Mouse (Mus musculus) left cerebral cortex, adult 8-10 months (tissue): ENCODE measurements around the gene Fads1. TPM values are rescaled to one million over a fixed set of nuclear protein-coding genes. Genes with fewer than 3 reads are reported as not detected.

Experiments
- DNase-seq, 2 experiments: peaks; one replicate each; pipeline ENCODE4 v3.0.0; 2022; ENCODE audit warnings: low spot score in 2 of 2
- total RNA-seq, 4 experiments: library from RNA; stranded (reverse); gene quantifications; 2 replicates each; pipeline ENCODE4 v1.2.4; 2022

Fads1 gene
- total RNA-seq, 4 experiments from 2014 or later = 194 to 215 (median 198) TPM

DNA sequence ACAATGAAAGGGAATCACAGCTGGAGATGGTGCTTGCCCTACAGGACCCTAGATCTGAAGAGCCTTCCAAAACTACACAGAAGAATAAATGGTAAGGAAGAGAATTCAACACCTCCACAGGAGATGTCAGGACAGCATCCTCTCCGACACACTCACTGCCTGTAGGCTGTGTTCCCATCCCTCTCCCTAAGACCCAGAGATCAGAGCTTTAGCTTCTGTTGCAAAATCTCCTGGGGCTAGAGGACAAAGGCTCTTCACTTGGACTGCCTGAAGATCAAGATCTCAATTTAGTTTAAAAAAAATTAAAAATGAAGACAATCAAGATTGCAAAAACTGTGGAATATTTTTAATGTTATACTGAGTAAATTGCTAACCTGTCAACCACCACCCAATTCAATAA, 6.2 kb upstream of the Fads1 start:
- DNase-seq = no peak

GRCm38 (mm10) chr19:10176941-10177372, 5.7 kb upstream of the Fads1 start:
- DNase-seq = no peak

DNA sequence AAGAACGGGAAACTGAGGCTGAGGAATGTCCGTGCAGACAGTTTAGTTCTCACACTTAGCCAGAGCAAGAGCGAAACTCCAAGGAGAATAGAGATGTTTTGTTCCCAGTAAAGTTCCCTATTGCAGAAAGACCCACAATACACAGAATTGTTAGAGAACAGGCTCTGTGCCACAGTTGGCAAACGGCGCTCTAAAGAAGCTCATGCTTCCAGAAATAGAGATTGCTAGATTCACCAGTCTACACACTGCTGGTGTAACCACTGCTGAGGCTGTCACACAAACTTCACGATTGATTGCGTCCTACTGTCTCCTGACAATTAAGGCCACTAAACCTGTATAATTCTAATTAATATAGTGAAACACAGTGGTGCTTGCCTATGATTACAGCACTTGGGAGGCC, 1.5 kb upstream of the Fads1 start:
- DNase-seq = peak in 1 of 2 experiments; percentile 55

DNA sequence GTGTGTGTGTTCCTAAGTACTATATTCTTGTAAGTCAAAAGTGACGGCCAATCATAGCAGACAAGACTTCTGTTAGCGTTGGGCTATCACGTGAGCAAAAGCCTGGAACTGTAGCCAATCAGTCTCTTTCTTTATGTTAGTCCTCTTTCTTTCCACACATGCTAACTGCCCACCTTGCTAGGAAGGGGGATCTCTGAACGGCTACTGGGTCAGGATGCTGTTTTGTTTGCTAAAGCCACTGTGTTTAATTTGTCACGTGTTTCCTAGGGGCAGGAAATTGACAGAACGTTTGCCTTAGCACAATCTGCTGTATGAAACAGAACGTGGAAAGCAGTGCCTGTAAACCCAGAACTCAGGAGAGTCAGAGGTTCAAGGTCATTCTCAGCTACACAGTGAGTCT, 546 bp upstream of the Fads1 start:
- DNase-seq = no peak

- DNase-seq = peak; percentile 79 to 81
These were observed 753 bp downstream of the Fads1 start for GRCm38 (mm10) chr19:10183299-10183983.

- no peak for DNase-seq
These were observed 1.4 kb downstream of the Fads1 start for GRCm38 (mm10) chr19:10184096-10184495.

DNA sequence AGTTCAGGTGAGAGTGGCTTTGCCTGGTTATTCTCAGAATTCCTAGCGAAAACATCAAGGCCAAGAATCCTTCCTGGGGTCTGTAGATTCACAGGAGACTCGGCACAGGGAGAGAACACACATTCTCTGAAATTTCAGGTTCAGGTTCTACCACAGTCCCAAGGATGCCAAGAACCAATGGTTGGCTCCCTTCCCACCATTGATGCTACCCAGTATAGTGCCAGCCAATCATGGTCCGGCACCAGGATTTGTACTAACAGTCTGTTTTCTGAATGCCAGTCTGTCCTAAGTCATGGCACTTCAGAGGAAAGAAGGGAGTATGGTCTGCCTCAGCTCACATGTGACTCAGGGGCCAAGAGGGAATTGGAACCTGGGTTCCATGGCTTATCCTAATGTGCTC, 3.2 kb downstream of the Fads1 start:
- DNase-seq = peak in 1 of 2 experiments; percentile 11

GRCm38 (mm10) chr19:10186569-10186968, 3.9 kb downstream of the Fads1 start:
- DNase-seq = peak in 1 of 2 experiments; percentile 3

DNA sequence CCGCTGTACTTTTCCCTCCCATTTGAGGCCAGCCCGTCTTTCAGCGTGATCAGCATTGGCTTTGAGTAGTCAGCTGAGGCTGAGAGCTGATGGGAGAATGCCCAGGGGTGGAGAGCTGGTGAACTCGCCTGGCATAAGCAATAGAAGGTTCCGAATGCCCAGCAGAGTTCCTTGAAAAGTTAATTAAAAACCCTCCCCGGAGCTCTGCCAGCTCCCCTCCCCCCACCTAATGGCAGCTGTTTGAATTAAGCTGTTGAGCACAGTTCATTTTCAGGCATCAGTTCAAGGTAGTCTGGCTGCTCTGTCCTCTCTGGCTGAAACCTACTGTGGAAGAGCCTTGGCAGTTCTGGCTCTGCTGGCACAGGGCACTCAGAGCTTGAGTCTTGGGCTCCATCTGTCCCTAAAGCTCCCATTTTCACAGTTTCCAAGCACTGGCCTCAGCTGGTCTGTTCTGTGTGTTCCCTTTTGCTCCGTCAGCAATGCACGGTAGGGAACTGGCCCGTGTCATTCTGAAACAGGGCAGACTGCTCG, 5.7 kb downstream of the Fads1 start:
- DNase-seq = peak; percentile 47 to 83

- DNase-seq = no peak
These were observed 6.3 kb downstream of the Fads1 start for GRCm38 (mm10) chr19:10189022-10189421.

DNA sequence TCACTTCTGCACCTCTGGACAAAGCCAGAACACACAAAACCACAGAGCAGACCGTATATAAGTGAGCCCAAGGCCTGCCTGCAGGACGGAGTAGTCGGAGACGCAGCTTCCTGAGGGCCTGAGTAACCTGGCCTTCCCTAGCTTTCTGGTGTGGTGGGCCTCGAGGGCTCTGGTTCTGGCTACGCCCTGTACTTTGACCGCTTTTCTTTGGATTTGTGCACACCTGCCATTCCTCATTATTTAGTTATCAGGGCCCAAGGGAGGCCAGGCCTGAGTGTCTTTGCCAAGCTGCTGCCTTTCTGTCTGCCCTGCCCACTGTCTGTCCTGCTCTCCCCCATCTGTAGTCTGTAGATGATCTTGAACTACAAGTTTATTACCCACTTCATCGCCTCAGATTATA, 7.3 kb downstream of the Fads1 start:
- DNase-seq = no peak

DNA sequence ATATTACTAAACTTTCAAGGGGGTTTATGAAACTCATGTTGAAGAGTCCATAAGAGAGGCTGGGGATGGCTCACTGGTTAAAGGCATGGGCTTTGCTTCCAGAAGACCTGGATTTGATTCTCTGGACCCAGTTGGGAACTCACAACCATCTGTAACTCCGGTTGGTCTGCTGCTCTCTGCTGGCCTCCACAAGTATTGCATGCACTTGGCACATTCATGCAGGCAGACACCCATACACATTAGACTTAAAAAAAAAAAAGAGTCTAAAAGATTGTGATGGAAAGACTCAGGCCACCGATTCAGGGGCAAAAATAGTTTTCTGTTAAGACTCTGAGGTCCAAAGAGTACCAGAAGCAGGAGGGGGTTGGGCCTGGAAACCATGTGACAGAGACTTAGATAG, 8.1 kb downstream of the Fads1 start:
- peak in 1 of 2 experiments; percentile 44 for DNase-seq

- DNase-seq = no peak
These were observed 8.6 kb downstream of the Fads1 start for GRCm38 (mm10) chr19:10191326-10191725.

DNA sequence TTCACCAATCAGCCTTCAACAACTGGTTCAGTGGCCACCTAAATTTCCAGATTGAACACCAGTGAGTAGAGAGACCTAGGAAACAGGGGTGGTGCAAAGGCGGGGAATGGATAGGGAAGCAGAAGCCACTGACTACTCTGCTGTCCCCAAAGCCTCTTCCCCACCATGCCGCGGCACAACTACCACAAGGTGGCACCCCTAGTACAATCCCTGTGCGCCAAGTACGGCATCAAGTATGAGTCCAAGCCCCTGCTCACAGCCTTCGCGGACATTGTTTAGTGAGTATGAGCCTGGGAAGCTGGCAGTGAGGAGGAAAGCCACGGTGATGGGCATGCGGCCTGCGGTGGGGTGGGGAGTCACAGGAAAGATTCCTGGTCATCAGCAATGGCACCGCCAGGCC, 11.6 kb downstream of the Fads1 start:
- no peak for DNase-seq

GRCm38 (mm10) chr19:10195252-10195651, 12.6 kb downstream of the Fads1 start:
- DNase-seq = no peak

GRCm38 (mm10) chr19:10197130-10197529, 14.4 kb downstream of the Fads1 start:
- DNase-seq = no peak

DNA sequence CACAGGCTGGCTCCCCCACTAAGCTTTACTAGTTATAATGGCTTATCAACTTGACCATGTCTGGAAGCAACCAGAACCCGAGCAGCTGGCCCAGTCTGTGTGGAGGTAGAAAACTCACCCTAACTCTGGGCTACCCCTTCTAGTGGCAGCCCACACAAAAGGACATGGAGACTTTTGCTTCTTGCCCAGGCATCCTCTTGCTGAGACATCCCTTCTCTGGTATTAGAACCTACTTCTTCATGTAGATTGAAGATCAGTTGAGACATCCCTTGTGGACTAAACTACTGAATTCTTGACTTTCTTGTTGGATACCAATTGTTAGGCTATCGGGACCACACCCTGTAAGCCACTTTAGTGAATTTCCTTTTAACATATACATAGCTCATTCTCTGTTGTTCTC, 15.6 kb downstream of the Fads1 start:
- no peak for DNase-seq

- peak in 1 of 2 experiments; percentile 44 for DNase-seq
These were observed 16.0 kb downstream of the Fads1 start for GRCm38 (mm10) chr19:10198723-10199122.

DNA sequence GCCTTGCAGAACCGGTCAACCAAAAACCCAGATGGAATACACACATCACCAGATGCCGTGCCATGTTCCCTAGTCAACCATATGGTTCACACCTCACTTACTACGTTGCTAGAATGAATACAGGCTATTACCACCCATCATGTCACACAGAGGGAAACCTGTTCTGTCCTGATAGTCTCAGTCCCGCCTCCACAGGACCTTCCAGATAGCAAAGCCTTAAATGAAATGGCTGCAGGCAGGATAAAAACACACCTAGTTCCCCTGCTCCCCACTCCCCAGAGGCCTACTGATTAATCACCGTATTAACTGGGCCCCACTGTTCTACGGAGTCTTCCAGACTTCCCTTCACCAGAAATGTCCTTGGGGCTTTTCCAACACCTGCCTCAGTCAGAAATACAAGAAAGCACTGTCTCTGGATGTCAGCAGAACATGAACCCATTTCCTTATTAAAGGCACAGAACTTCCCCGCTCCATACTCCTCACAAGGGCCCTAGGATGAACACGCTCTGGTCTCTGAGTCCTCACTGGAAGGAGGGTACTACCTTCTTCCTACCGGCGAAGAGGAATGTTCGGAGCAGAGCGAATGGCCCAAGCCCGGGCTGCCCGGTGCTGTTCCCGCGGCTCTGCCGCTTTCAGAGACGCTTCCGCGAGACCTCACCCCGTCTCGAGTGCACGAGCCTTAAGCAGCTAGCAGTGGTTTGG, 20.6 kb downstream of the Fads1 start:
- no peak for DNase-seq

DNA sequence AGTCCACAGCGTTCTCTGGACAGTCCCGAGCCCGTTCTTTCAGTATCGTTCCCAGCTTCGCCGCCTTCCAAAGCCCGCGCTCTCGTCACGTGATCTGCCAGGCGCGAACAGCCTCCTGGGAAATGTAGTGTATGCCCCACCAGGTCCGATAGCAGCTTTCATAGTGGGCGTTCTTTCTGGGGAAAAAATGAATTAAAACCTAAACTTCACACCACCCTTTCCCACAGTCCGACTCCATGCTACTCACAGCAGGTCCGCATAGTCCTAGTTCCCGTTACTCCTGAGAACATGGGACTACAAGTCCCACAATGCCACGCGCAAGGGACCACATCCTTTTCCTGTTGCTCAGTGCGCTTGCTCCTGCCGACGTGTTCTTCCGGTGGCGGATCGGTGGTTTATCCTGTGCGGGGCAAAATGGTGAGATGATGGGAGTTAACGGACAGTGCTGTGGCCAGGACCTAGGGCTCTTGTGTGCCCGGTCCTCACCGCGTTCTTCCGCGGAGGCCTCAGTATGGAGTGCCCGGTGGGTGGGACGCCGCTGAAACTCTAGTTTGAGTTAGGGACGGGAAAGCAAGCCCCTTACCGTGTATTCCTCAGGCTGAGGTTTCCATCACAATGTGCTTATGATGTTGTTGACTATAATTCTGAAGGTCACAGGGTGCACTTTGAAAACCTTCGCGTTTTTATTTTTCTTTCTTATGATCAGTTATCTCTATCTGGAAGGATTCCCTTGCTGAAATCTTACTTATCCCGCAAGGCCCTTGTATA, 21.3 kb downstream of the Fads1 start, which contains the start of the genes Tmem258 and Fen1:
Gene Tmem258, plus strand, starts transcription at position 167 of the 768 bp plus-strand sequence.
Gene Fen1, minus strand, starts transcription at position 322 of the 768 bp plus-strand sequence.
- peak; percentile 89 to 91 for DNase-seq

GRCm38 (mm10) chr19:10204616-10205001, 21.9 kb downstream of the Fads1 start:
- peak; percentile 27 to 55 for DNase-seq

DNA sequence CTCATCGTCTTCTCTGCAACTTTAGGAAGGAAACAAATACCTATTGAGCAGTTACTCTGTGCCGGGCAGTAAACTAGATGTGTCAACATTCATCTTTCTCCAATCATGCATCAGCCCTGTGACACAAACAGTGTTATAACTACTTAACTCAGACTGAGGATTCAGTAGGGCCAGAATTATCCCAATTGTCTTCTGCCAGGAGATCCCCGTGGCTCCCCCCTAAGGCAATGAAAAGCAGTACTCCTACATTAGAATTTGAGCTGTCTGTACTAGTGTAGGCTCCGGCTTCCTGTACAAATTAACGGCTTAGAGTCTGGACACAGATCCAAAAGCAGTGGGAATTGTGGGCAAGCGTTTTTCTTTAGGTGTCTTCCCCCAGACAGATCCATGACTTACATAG, 22.4 kb downstream of the Fads1 start:
- no peak for DNase-seq
